Mouse (Mus musculus) megakaryocyte, embryonic 14.5 days (primary cell): ENCODE measurements around the gene Gm10134. TPM values are rescaled to one million over a fixed set of nuclear protein-coding genes. Genes with fewer than 3 reads are reported as not detected.

Experiments used
- H3K27me3 ChIP-seq: replicated peaks from 2 replicates; pipeline ENCODE3; 2012; ENCODE audit warnings: inconsistent platforms
- H3K36me3 ChIP-seq: replicated peaks from 2 replicates; pipeline ENCODE3; 2012; ENCODE audit warnings: low read length, inconsistent platforms, mixed read lengths
- H3K4me1 ChIP-seq: 2 replicates; pipeline ENCODE4 v1.6.1; 2012; ENCODE audit warnings: inconsistent platforms
- H3K4me3 ChIP-seq: replicated peaks from 2 replicates; pipeline ENCODE3; 2012; ENCODE audit warnings: moderate library complexity, mild to moderate bottlenecking, inconsistent platforms
- H3K9me3 ChIP-seq: 2 replicates; pipeline ENCODE4 v1.6.1; 2012; ENCODE audit warnings: inconsistent platforms
- FLI1 ChIP-seq: IDR thresholded peaks from 2 replicates; pipeline ENCODE4 v1.6.1; 2012; ENCODE audit warnings: low read length, inconsistent platforms, mixed read lengths
- GATA1 ChIP-seq: IDR thresholded peaks from 3 replicates; pipeline ENCODE4 v1.6.1; 2012; ENCODE audit warnings: mixed read lengths, low read length, inconsistent platforms, borderline replicate concordance
- polyA plus RNA-seq: library from polyadenylated mRNA; stranded (reverse); fragments of >175 nt; gene quantifications from 2 replicates; pipeline ENCODE4 v1.2.3, GENCODE M21; 2012; ENCODE audit warnings: low replicate concordance; ENCODE audit not compliant: insufficient read depth

Gm10134 gene
- polyA plus RNA-seq, 1 experiment = not detected

- peaks cover 97% of the 10 kb centered on the region for H3K4me1 ChIP-seq
- H3K27me3 ChIP-seq = peaks cover 46% of the 10 kb centered on the region
- no peak for TF ChIP-seq FLI1
- no peaks in the 10 kb centered on the region for H3K9me3 ChIP-seq
- H3K4me3 ChIP-seq = no peak overlapping the region
- H3K36me3 ChIP-seq = no peaks in the 10 kb centered on the region
These were observed 24.4 kb downstream of the Gm10134 start for GRCm38 (mm10) chr2:28530311-28530710.

- Histone ChIP-seq H3K36me3 (no peaks in the 10 kb centered on the region), H3K9me3 (no peaks in the 10 kb centered on the region), H3K4me1 (peaks cover 95% of the 10 kb centered on the region), H3K27me3 (peaks cover 65% of the 10 kb centered on the region), H3K4me3 (peak overlapping the region; percentile 92)
- TF ChIP-seq GATA1 = no peak
- TF ChIP-seq FLI1 = no peak
These were observed 27.3 kb downstream of the Gm10134 start for GRCm38 (mm10) chr2:28532938-28533771.

- Histone ChIP-seq H3K27me3 (peaks cover 68% of the 10 kb centered on the region), H3K4me3 (peak overlapping the region; percentile 92), H3K36me3 (peaks cover 4% of the 10 kb centered on the region), H3K9me3 (no peaks in the 10 kb centered on the region), H3K4me1 (peaks cover 96% of the 10 kb centered on the region)
- TF ChIP-seq GATA1 (no peak), FLI1 (no peak)
These were observed 28.1 kb downstream of the Gm10134 start for GRCm38 (mm10) chr2:28533901-28534435.

- TF ChIP-seq GATA1 (no peak), FLI1 (no peak)
- Histone ChIP-seq H3K27me3 (peaks cover 70% of the 10 kb centered on the region), H3K9me3 (no peaks in the 10 kb centered on the region), H3K36me3 (peaks cover 4% of the 10 kb centered on the region), H3K4me1 (peaks cover 98% of the 10 kb centered on the region), H3K4me3 (peak overlapping the region; percentile 92)
These were observed 28.8 kb downstream of the Gm10134 start for GRCm38 (mm10) chr2:28534436-28535262.

GRCm38 (mm10) chr2:28535263-28535540 is 29.3 kb downstream of the Gm10134 start:
- TF ChIP-seq FLI1 (no peak), GATA1 (no peak)
- peaks cover 4% of the 10 kb centered on the region for H3K36me3 ChIP-seq
- H3K4me3 ChIP-seq = peak overlapping the region; percentile 92
- H3K9me3 ChIP-seq = no peaks in the 10 kb centered on the region
- peaks cover 98% of the 10 kb centered on the region for H3K4me1 ChIP-seq
- peaks cover 70% of the 10 kb centered on the region for H3K27me3 ChIP-seq

GRCm38 (mm10) chr2:28535650-28536049 is 29.8 kb downstream of the Gm10134 start:
- TF ChIP-seq GATA1 (no peak), FLI1 (no peak)
- Histone ChIP-seq H3K36me3 (peaks cover 6% of the 10 kb centered on the region), H3K27me3 (peaks cover 70% of the 10 kb centered on the region), H3K4me1 (peaks cover 98% of the 10 kb centered on the region), H3K9me3 (no peaks in the 10 kb centered on the region), H3K4me3 (peak overlapping the region; percentile 92)

- Histone ChIP-seq H3K27me3 (peaks cover 72% of the 10 kb centered on the region), H3K4me1 (peaks cover 96% of the 10 kb centered on the region), H3K36me3 (peaks cover 9% of the 10 kb centered on the region), H3K4me3 (peak overlapping the region; percentile 40), H3K9me3 (no peaks in the 10 kb centered on the region)
- no peak for TF ChIP-seq GATA1
These were observed 30.3 kb downstream of the Gm10134 start for GRCm38 (mm10) chr2:28536166-28536565.

GRCm38 (mm10) chr2:28536766-28537633 is 31.1 kb downstream of the Gm10134 start:
- H3K9me3 ChIP-seq = no peaks in the 10 kb centered on the region
- peak overlapping the region; percentile 31 for H3K4me3 ChIP-seq
- peaks cover 74% of the 10 kb centered on the region for H3K27me3 ChIP-seq
- H3K36me3 ChIP-seq = peaks cover 16% of the 10 kb centered on the region
- no peak for TF ChIP-seq FLI1
- TF ChIP-seq GATA1 = no peak
- H3K4me1 ChIP-seq = peaks cover 93% of the 10 kb centered on the region

GRCm38 (mm10) chr2:28537634-28537920 is 31.7 kb downstream of the Gm10134 start:
- H3K4me1 ChIP-seq = peaks cover 87% of the 10 kb centered on the region
- H3K27me3 ChIP-seq = peaks cover 80% of the 10 kb centered on the region
- peaks cover 22% of the 10 kb centered on the region for H3K36me3 ChIP-seq
- H3K4me3 ChIP-seq = no peak overlapping the region
- no peaks in the 10 kb centered on the region for H3K9me3 ChIP-seq
- TF ChIP-seq FLI1 (no peak), GATA1 (no peak)
